Mouse (Mus musculus): ENCODE measurements around the gene Dnaaf5. TPM values are rescaled to one million over a fixed set of nuclear protein-coding genes. Genes with fewer than 3 reads are reported as not detected.

Dnaaf5 gene
- 1 to 10 TPM; 4.8 to 6.3 TPM for total RNA-seq (2023)

DNA sequence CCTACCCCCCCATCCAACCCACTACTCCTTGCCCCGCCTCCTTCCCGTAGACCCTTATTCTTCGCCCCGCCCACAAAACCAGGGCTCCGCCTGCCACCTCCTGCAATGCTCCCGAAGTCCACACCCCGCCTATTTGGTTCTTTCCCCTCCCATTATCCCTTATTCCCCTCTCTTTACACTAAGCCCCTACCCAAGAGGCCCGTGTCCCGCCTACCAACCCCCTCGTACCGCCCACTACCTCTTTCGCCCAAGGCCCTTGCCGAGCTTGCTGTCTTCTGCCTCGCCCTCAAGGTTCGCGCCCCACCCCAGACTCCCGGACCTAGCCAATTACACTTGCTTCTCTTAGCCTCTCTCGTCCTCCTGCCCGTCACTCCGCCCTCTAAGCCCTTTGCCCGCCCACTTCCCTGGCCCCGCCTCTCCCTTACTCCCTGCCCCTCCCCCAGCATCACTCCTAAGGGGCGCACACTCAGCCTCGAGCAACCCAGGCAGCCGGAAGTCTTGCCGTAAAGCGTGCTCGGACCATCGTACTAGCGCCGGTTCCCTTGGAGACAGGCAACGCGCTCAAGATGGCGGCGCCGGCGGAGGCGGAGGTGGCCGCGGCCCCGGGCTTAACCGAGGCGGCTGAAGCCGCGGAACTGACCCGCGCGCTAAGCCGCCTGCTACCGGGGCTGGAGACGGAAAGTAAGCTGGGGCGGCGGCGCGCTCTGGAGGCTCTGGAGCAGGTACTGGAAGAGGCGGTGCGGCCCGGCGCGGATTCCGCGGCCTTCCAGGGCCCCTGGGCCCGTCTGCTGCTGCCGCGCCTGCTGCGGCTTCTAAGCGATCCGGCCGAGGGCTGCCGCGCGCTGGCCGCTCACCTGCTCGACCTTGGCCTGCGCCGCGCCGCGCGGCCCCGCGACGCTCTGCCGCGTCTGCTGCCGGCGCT, at the start of gene Dnaaf5, which contains the start of gene Prkar1b:
Gene Dnaaf5, plus strand, starts transcription at position 543 of the 922 bp plus-strand sequence.
Gene Prkar1b, minus strand, starts transcription at position 321 of the 922 bp plus-strand sequence.

DNA sequence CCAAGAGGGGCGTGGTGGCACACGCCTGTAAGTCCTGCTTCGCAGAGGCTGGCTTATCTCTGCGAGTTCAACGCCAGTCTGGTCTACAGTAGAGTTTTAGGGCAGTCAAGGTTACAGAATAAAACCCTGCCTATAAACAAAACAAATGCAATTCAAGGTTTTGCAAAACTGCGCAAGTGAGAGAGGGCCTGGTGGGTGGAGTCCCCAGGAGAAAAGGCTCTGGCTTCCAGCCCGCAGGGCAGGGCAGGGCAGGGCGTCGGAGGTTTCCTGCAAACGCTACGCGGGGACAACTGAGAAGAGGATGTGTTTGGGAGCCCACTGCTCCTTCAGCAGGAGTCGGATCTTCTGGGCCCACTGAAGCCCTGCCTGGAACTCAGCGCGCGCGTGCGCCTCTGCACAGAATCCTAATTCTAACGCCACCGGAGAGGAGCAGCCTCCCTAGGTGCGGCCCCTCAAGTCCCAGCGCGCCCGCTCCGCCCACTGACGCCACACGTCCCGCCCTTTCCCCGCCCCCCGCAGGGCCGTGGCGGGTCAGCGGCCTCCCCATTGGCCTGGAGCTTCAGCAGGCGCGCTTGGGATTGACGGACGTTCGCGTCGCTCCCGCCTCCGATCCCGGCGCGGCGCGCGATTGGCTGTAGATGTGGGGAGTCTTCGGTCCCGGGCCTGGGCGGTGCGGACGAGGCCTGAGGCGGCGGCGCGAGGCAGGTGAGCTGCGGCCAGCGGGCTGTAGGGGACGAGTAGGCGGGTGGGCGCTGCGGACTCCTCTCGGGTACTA, 50.2 kb downstream of the Dnaaf5 start, which contains the start of gene Sun1:
Gene Sun1, plus strand, starts transcription at position 643 of the 775 bp plus-strand sequence.

Other genes with a start within 250 kb of the Dnaaf5 start
- gene Pdgfa, start 152.9 kb upstream of the Dnaaf5 start, total RNA-seq (2023): under 1 TPM; 0.40 to 0.81 TPM
- under 1 TPM; 0.22 to 0.90 TPM for gene Prkar1b, start 222 bp upstream of the Dnaaf5 start, total RNA-seq (2023)
- 10 to 100 TPM; 65.4 to 70.0 TPM for gene Sun1, start 50.4 kb downstream of the Dnaaf5 start, total RNA-seq (2023)
- gene Get4, start 102.1 kb downstream of the Dnaaf5 start, total RNA-seq (2023): 10 to 100 TPM; 33.1 to 37.5 TPM
- 10 to 100 TPM; 83.4 to 92.6 TPM for gene Adap1, start 175.4 kb downstream of the Dnaaf5 start, total RNA-seq (2023)
- gene Cox19, start 201.2 kb downstream of the Dnaaf5 start, total RNA-seq (2023): 10 to 100 TPM; 25.0 to 27.5 TPM
- not detected for gene Cyp2w1, start 202.4 kb downstream of the Dnaaf5 start, total RNA-seq (2023)
- gene Gpr146, start 227.5 kb downstream of the Dnaaf5 start, total RNA-seq (2023): 1 to 10 TPM; 8.6 to 9.9 TPM